In genomic region chr1:135385161-135385560, GRCm38 (mm10) we compare ENCODE assay signal across 23 mouse cellular contexts. TPM values are rescaled to one million over a fixed set of nuclear protein-coding genes. Genes with fewer than 3 reads are reported as not detected.
DNase-seq lines count a peak whose midpoint lies in the region; ATAC-seq and TF ChIP-seq lines count a peak whose summit lies in the region.
"Had no signal": no experiment of that assay in that cellular context is flagged by ENCODE, and none has a peak within 500 bp of the region (broad histone marks: within the 10 kb centered on the region; RNA-seq: fewer than 3 reads in every experiment).

No protein-coding gene starts in this region.

- peak; percentile 47 for ATAC-seq in frontal cortex, adult (ENCODE audit: low TSS enrichment)
- ATAC-seq: CD4-positive, CD25-positive, alpha-beta regulatory T cell, adult 4 months; forebrain, embryonic 16.5 days; hindbrain, embryonic 16.5 days; inflammation-experienced regulatory T-cells, adult 6 months; intestine, postnatal 0 days had no signal

- no peak for TF ChIP-seq CTCF in layer of hippocampus, adult 2 months (conservative IDR thresholded peaks at IDR 0.05)

- peak overlapping the region; percentile 64 for H3K27ac ChIP-seq in layer of hippocampus, adult 2 months
- H3K27ac ChIP-seq: embryonic facial prominence, embryonic 12.5 days; heart, embryonic 10.5 days; hindbrain, embryonic 12.5 days had no signal

- H3K4me3 ChIP-seq in layer of hippocampus, adult 2 months, result no peak overlapping the region
- H3K4me3 ChIP-seq: embryonic facial prominence, embryonic 12.5 days; heart, embryonic 10.5 days; hindbrain, embryonic 12.5 days had no signal

- peak; percentile 54 to 69 for DNase-seq in adrenal gland, adult (ENCODE audit: inconsistent age in 2 of 2, low spot score in 1 of 2)
- no peak for DNase-seq in adrenal gland, postnatal 4 days (ENCODE audit: low spot score in 2 of 2)
- no peak for DNase-seq in frontal cortex, postnatal 10 days (ENCODE audit: low spot score in 2 of 2)
- no peak for DNase-seq in layer of hippocampus, adult 2 months (ENCODE audit: low spot score in 2 of 2)
- DNase-seq in layer of hippocampus, postnatal 10 days (ENCODE audit: low spot score in 2 of 2), result no peak
- peak; percentile 64 for DNase-seq in right cerebral cortex, adult 18-20 months
- no peak for DNase-seq in right cerebral cortex, postnatal 10 days (ENCODE audit: low spot score in 2 of 2)
- DNase-seq: B cell, adult 2 months; cerebellum, adult 11 months; cerebellum, adult 8-10 months; cerebellum, postnatal 14 days; heart, adult 18-20 months; heart, postnatal 10 days; heart, postnatal 4 days had no signal

RNA-seq across cellular contexts. Expression of gene Shisa4, which starts 10.1 kb away (rescaled TPM):
- total RNA-seq in adrenal gland, postnatal 4 days (2021), result 10 to 100 TPM; 25.8 to 27.0 TPM
- total RNA-seq in layer of hippocampus, adult 2 months (2021), result 100 to 1,000 TPM; 121 TPM
- 100 to 1,000 TPM in 1 of 2 experiments, 10 to 100 TPM in 1; 99.4 to 105 TPM for total RNA-seq in layer of hippocampus, postnatal 10 days (2021)

RNA-seq across cellular contexts. Expression of gene Ipo9, which starts 45.1 kb away (rescaled TPM):
- total RNA-seq in adrenal gland, postnatal 4 days (2021), result 100 to 1,000 TPM; 125 to 136 TPM
- 100 to 1,000 TPM; 146 to 154 TPM for total RNA-seq in layer of hippocampus, adult 2 months (2021)
- 100 to 1,000 TPM; 152 to 165 TPM for total RNA-seq in layer of hippocampus, postnatal 10 days (2021)

Comparison
In these comparisons a context has a peak if more than half of its experiments do, and no peak if none do; other contexts are left out.
1. DNase-seq: peak in adrenal gland, adult (2 of 2) and right cerebral cortex, adult 18-20 months (single experiment); none in adrenal gland, postnatal 4 days (0 of 2), frontal cortex, postnatal 10 days (0 of 2), layer of hippocampus, adult 2 months (0 of 2), layer of hippocampus, postnatal 10 days (0 of 2) and right cerebral cortex, postnatal 10 days (0 of 2).